Mouse (Mus musculus) embryonic fibroblast, embryonic 13.5 days (primary cell): ENCODE results near the gene Ttc3. TPM values are rescaled to one million over a fixed set of nuclear protein-coding genes. Genes with fewer than 3 reads are reported as not detected.

ENCODE experiments used
- H3K27ac ChIP-seq: 2 replicates; pipeline ENCODE4 v1.5.1; 2012; ENCODE audit warnings: low read length, control low read depth, inconsistent platforms; ENCODE audit not compliant: insufficient read depth
- H3K4me1 ChIP-seq: 2 replicates; pipeline ENCODE4 v1.6.1; 2011; ENCODE audit warnings: low read length; ENCODE audit not compliant: control insufficient read depth, insufficient read depth
- H3K4me3 ChIP-seq: 2 replicates; pipeline ENCODE4 v1.5.1; 2011; ENCODE audit warnings: mild to moderate bottlenecking, control low read depth, low read length; ENCODE audit not compliant: insufficient read depth
- CTCF ChIP-seq: IDR thresholded peaks from 2 replicates; pipeline ENCODE4 v1.5.1; 2011; ENCODE audit warnings: mild to moderate bottlenecking, control low read depth, low read length, moderate library complexity, borderline replicate concordance; ENCODE audit not compliant: insufficient read depth
- POLR2A ChIP-seq: IDR thresholded peaks from 2 replicates; pipeline ENCODE4 v1.6.1; 2011; ENCODE audit warnings: low read depth, mild to moderate bottlenecking, control low read depth, low read length, moderate library complexity
- polyA plus RNA-seq: library from polyadenylated mRNA; stranded (reverse); fragments of >200 nt; gene quantifications from 2 replicates; pipeline ENCODE4 v1.2.4, GENCODE M21; 2011; ENCODE audit warnings: low read depth; ENCODE audit not compliant: missing spikeins, insufficient read length

Ttc3 gene
- polyA plus RNA-seq, 1 experiment = 167 TPM

GRCm38 (mm10) chr16:94428948-94429347, 58.5 kb downstream of the Ttc3 start:
- Histone ChIP-seq H3K4me3 (no peak overlapping the region), H3K4me1 (no peaks in the 10 kb centered on the region), H3K27ac (no peak overlapping the region)
- TF ChIP-seq CTCF (no peak), POLR2A (no peak)

- no peak overlapping the region for H3K4me3 ChIP-seq
- TF ChIP-seq POLR2A (no peak), CTCF (no peak)
- H3K4me1 ChIP-seq = peaks cover 9% of the 10 kb centered on the region
- H3K27ac ChIP-seq = peak overlapping the region; percentile 97
Measured at GRCm38 (mm10) chr16:94435495-94436234, 65.2 kb downstream of the Ttc3 start.

- Histone ChIP-seq H3K4me3 (no peak overlapping the region), H3K27ac (peak overlapping the region; percentile 97), H3K4me1 (peaks cover 9% of the 10 kb centered on the region)
- TF ChIP-seq POLR2A (no peak), CTCF (no peak)
Measured at GRCm38 (mm10) chr16:94436801-94437200, 66.4 kb downstream of the Ttc3 start.

GRCm38 (mm10) chr16:94441361-94441760, 70.9 kb downstream of the Ttc3 start:
- TF ChIP-seq POLR2A (no peak), CTCF (no peak)
- H3K4me1 ChIP-seq = peaks cover 2% of the 10 kb centered on the region
- no peak overlapping the region for H3K27ac ChIP-seq
- H3K4me3 ChIP-seq = no peak overlapping the region

- H3K4me1 ChIP-seq = no peaks in the 10 kb centered on the region
- TF ChIP-seq CTCF = no peak
- no peak for TF ChIP-seq POLR2A
- no peak overlapping the region for H3K4me3 ChIP-seq
Measured at GRCm38 (mm10) chr16:94449151-94449550, 78.7 kb downstream of the Ttc3 start.

GRCm38 (mm10) chr16:94449632-94450031, 79.2 kb downstream of the Ttc3 start:
- H3K4me3 ChIP-seq = no peak overlapping the region
- no peak for TF ChIP-seq CTCF
- TF ChIP-seq POLR2A = no peak
- H3K4me1 ChIP-seq = no peaks in the 10 kb centered on the region
- no peak overlapping the region for H3K27ac ChIP-seq

More at GRCm38 (mm10) chr16:94449151-94449550, 78.7 kb downstream of the Ttc3 start:
- H3K27ac ChIP-seq = no peak overlapping the region

- Histone ChIP-seq H3K27ac (no peak overlapping the region; the same call in 1 of the 2 replicates), H3K4me1 (no peaks in the 10 kb centered on the region), H3K4me3 (no peak overlapping the region)
- TF ChIP-seq POLR2A = no peak
- no peak for TF ChIP-seq CTCF
Measured at GRCm38 (mm10) chr16:94451545-94452488, 81.4 kb downstream of the Ttc3 start.

- TF ChIP-seq POLR2A (no peak), CTCF (no peak)
- Histone ChIP-seq H3K27ac (no peak overlapping the region), H3K4me3 (no peak overlapping the region), H3K4me1 (no peaks in the 10 kb centered on the region)
Measured at GRCm38 (mm10) chr16:94452768-94453167, 82.3 kb downstream of the Ttc3 start.

- TF ChIP-seq POLR2A = no peak
- TF ChIP-seq CTCF = no peak
- Histone ChIP-seq H3K27ac (no peak overlapping the region), H3K4me3 (no peak overlapping the region), H3K4me1 (no peaks in the 10 kb centered on the region)
Measured at GRCm38 (mm10) chr16:94454146-94454545, 83.7 kb downstream of the Ttc3 start.
